Mouse (Mus musculus) stomach, postnatal 0 days (tissue): ENCODE measurements around the gene Pnliprp1. TPM values are rescaled to one million over a fixed set of nuclear protein-coding genes. Genes with fewer than 3 reads are reported as not detected.

Experiments used
- ATAC-seq: fragments of 200-750 bp; cut with Nextera tagmentation; 2 replicates; pipeline ENCODE4 v1.8.0; 2017; ENCODE audit not compliant: low FRiP score, low TSS enrichment
- DNase-seq: peaks from one replicate; pipeline ENCODE4 v3.0.0-alpha.2; 2016; ENCODE audit warnings: low spot score
- H3K27ac ChIP-seq: fragments of 300-500 bp; sonication (generic); replicated peaks from 2 replicates; pipeline ENCODE4 v1.5.1; 2014; ENCODE audit warnings: mild to moderate bottlenecking, control low read depth
- H3K27me3 ChIP-seq: fragments of 300-500 bp; sonication (generic); 2 replicates; pipeline ENCODE4 v1.6.1; 2014; ENCODE audit warnings: low read length; ENCODE audit not compliant: control insufficient read depth, insufficient read depth
- H3K36me3 ChIP-seq: fragments of 300-500 bp; sonication (generic); 2 replicates; pipeline ENCODE4 v1.6.1; 2014; ENCODE audit warnings: low read length, mixed read lengths; ENCODE audit not compliant: control insufficient read depth, insufficient read depth
- H3K4me1 ChIP-seq: fragments of 300-500 bp; sonication (generic); replicated peaks from 2 replicates; pipeline ENCODE4 v1.6.1; 2014; ENCODE audit warnings: antibody characterized with exemption; ENCODE audit not compliant: control insufficient read depth, insufficient read depth
- H3K4me2 ChIP-seq: fragments of 300-500 bp; sonication (generic); replicated peaks from 2 replicates; pipeline ENCODE4 v1.6.1; 2014; ENCODE audit warnings: low read depth, mild to moderate bottlenecking, control low read depth, moderate library complexity
- H3K4me3 ChIP-seq: fragments of 300-500 bp; sonication (generic); 2 replicates; pipeline ENCODE4 v1.5.1; 2014; ENCODE audit warnings: low read depth, low read length, control low read depth
- H3K9ac ChIP-seq: fragments of 300-500 bp; sonication (generic); 2 replicates; pipeline ENCODE4 v1.6.1; 2014; ENCODE audit warnings: mild to moderate bottlenecking, low read length, control low read depth, mixed read lengths
- H3K9me3 ChIP-seq: fragments of 300-500 bp; sonication (generic); 2 replicates; pipeline ENCODE4 v1.6.1; 2016; ENCODE audit warnings: low read length; ENCODE audit not compliant: control insufficient read depth
- CTCF ChIP-seq: IDR thresholded peaks from 2 replicates; pipeline ENCODE4 v1.5.1; 2016; ENCODE audit warnings: antibody characterized with exemption, low read depth, mild to moderate bottlenecking, moderate library complexity
- EP300 ChIP-seq: optimal IDR thresholded peaks from 2 replicates; pipeline ENCODE3; 2016; ENCODE audit warnings: antibody characterized with exemption
- WGBS: fragments of 180-500 bp; shearing (Covaris S2); extraction: QIAGEN DNeasy Blood & Tissue Kit; methylation state at CpG from one replicate; pipeline ENCODE4 v1.1.7; 2014; 5-methylcytosine and 5-hydroxymethylcytosine counted together
- polyA plus RNA-seq: library from polyadenylated mRNA; unstranded; fragments of >200 nt; fragmentation: Nextera tagmentation; extraction: Ambion mirVana; gene quantifications from 2 replicates; pipeline ENCODE4 v1.2.1, GENCODE M21; 2015

Gene Pnliprp1
- polyA plus RNA-seq, 1 experiment from 2014 or later, result 11.8 TPM

DNA sequence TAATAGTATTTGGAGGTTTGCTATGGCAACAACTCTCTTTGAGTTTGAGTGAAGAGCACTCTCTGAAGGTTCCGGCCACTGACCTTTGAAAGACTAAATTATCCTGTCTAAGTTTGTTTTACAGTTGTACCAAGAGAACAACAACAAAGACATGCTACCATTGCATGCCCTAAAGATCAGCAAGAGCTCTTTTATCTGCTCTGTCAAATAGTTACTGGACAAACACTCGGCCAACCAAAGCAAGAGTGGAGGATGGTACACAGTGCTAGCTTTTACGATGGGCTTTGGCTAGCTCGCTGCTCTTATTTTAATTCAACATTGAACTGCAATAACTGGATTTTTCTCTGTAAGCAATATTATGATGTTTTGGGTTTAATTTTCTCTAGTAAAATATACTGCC is 10.8 kb upstream of the Pnliprp1 start:
- H3K36me3 ChIP-seq, result no peaks in the 10 kb centered on the region
- no peak for ATAC-seq
- DNase-seq, result no peak
- no peak overlapping the region for H3K4me2 ChIP-seq
- no peak for TF ChIP-seq EP300
- H3K4me3 ChIP-seq, result no peak overlapping the region
- H3K9ac ChIP-seq, result no peak overlapping the region
- no peaks in the 10 kb centered on the region for H3K27me3 ChIP-seq
- H3K4me1 ChIP-seq, result no peaks in the 10 kb centered on the region
- H3K27ac ChIP-seq, result no peak overlapping the region
- 70% methylated on average over 4 of the region's 4 CpGs for WGBS
- no peaks in the 10 kb centered on the region for H3K9me3 ChIP-seq

DNA sequence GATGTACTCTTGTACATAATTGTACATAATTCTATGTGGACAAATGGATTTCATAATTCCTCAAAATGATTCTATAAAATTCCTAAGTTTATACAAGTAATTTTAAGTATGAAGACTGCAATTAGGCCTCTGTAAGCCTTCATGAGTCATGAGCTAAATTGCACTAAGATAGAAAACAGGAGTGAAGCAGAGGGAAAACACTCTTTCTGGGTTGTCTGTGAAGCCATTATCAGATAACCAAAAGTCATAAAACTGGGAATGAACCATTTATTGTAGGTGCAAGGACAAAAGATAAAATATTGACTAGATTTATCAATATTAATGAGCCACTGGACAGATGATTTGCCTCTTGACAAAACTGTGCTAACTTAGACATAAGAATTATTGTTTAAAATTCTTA is 8.2 kb upstream of the Pnliprp1 start:
- TF ChIP-seq CTCF, result no peak
- no peak for TF ChIP-seq EP300
- Histone ChIP-seq H3K9ac (no peak overlapping the region), H3K9me3 (no peaks in the 10 kb centered on the region), H3K4me2 (no peak overlapping the region), H3K4me1 (no peaks in the 10 kb centered on the region), H3K27me3 (no peaks in the 10 kb centered on the region), H3K27ac (no peak overlapping the region), H3K4me3 (no peak overlapping the region), H3K36me3 (no peaks in the 10 kb centered on the region)
- ATAC-seq (no peak), DNase-seq (no peak)

DNA sequence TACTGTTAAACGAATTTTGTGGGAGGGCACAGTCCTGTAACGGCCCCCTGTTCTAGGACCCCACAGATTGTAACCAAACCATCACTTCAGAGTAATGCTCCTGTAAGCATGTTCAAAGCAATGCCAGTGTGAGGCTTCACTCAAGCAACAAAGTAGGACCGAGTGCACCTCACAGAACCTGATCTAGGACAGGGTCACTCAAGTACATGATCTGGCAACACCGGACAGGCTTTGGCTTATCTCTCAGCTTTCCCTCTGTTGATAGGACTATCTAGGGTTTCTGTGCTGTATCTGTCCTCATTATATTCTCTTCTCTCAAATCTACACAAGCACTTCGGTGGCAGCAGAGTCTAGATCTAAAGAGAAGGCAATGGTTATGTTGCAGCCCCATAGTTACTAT is 2.1 kb upstream of the Pnliprp1 start:
- Histone ChIP-seq H3K9ac (no peak overlapping the region), H3K27me3 (no peaks in the 10 kb centered on the region), H3K4me3 (no peak overlapping the region), H3K4me2 (no peak overlapping the region), H3K9me3 (no peaks in the 10 kb centered on the region), H3K36me3 (no peaks in the 10 kb centered on the region), H3K27ac (no peak overlapping the region), H3K4me1 (no peaks in the 10 kb centered on the region)
- 74% methylated on average over 5 of the region's 5 CpGs for WGBS
- ATAC-seq (no peak), DNase-seq (no peak)
- TF ChIP-seq CTCF, result no peak
- TF ChIP-seq EP300, result no peak

DNA sequence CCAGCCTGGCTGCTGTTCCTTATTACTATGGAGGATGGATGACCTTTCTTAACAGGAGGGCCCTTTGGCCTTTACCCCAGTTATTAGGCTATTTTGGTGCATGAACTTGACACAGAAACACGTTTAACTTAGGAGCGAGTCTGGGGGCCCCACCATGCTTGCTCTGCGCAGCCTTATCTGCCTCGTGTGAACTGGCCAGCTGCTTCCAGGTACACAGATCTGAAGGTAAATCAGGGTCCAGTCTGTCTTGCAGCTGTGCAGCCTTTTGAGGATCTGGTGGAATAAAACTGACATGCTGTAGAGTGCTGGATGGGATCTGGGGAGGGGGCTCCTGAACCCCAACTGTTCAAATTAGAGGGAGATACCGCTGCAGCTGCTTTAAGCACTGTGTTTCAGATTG is 931 bp upstream of the Pnliprp1 start:
- no peak overlapping the region for H3K4me3 ChIP-seq
- WGBS, result 63% methylated on average over 5 of the region's 5 CpGs
- DNase-seq, result no peak
- H3K9ac ChIP-seq, result no peak overlapping the region
- no peaks in the 10 kb centered on the region for H3K36me3 ChIP-seq
- H3K4me1 ChIP-seq, result no peaks in the 10 kb centered on the region
- no peaks in the 10 kb centered on the region for H3K27me3 ChIP-seq
- H3K9me3 ChIP-seq, result no peaks in the 10 kb centered on the region
- H3K27ac ChIP-seq, result no peak overlapping the region
- H3K4me2 ChIP-seq, result no peak overlapping the region
- no peak for TF ChIP-seq EP300
- TF ChIP-seq CTCF, result no peak
- no peak for ATAC-seq

DNA sequence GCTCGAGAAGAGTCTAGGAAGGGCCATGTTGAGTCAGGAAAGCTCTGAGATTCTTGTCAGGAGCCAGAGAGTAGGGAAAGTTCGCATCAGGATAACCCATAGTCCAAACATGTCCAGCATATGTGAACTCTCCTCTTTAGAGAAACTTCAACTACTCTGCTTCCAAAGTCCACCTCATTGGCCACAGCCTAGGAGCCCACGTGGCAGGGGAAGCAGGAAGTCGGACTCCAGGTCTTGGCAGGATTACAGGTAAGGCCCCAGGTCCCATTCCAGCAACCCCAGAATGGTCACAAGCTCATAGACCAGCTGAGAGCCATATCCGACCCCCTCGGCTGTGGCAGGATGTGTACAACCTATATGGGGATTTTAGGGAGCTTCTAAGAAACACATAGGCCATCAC is 4.5 kb downstream of the Pnliprp1 start:
- 82% methylated on average over 6 of the region's 6 CpGs for WGBS
- no peaks in the 10 kb centered on the region for H3K27me3 ChIP-seq
- no peaks in the 10 kb centered on the region for H3K36me3 ChIP-seq
- no peak overlapping the region for H3K27ac ChIP-seq
- DNase-seq (no peak), ATAC-seq (no peak)
- TF ChIP-seq CTCF, result no peak
- no peak for TF ChIP-seq EP300
- H3K4me3 ChIP-seq, result no peak overlapping the region
- no peak overlapping the region for H3K9ac ChIP-seq
- no peaks in the 10 kb centered on the region for H3K9me3 ChIP-seq
- H3K4me1 ChIP-seq, result no peaks in the 10 kb centered on the region
- no peak overlapping the region for H3K4me2 ChIP-seq

DNA sequence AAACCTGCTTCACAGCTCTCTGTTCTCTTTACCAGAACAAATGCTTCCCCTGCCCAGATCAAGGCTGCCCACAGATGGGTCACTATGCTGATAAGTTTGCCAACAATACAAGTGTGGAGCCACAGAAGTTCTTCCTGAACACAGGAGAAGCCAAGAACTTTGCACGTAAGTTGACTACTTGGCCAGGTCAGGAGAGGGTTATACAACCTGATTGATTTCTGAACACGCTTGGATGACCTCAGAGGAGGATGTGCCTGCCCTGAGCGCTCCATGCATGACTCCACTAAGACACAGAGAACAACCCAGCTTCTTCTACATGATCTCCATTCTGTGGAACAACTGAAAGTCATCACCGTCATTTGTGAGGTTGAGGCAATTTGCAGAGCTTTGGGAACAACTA is 9.4 kb downstream of the Pnliprp1 start:
- no peak overlapping the region for H3K9ac ChIP-seq
- no peak overlapping the region for H3K4me2 ChIP-seq
- H3K4me1 ChIP-seq, result no peaks in the 10 kb centered on the region
- WGBS, result 86% methylated on average over 4 of the region's 4 CpGs
- H3K4me3 ChIP-seq, result no peak overlapping the region
- no peak overlapping the region for H3K27ac ChIP-seq
- no peak for DNase-seq
- TF ChIP-seq EP300 (no peak), CTCF (no peak)
- no peaks in the 10 kb centered on the region for H3K9me3 ChIP-seq
- no peaks in the 10 kb centered on the region for H3K36me3 ChIP-seq
- H3K27me3 ChIP-seq, result no peaks in the 10 kb centered on the region
- no peak for ATAC-seq

DNA sequence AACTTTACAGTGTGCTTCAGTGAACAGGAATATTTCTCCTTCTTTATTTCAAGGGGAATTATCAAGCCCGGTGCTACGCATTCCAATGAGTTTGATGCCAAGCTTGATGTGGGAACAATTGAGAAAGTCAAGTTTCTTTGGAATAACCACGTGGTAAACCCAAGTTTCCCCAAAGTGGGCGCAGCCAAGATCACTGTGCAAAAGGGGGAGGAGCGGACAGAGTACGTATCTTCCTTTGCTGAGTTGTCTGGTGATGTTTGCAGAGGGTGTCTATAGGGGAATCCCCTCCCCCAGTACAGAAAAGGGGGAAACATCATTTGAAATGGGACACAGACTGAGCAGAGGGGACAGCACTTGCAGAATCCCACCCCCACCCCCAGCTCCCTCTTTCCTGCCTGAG is 12.3 kb downstream of the Pnliprp1 start:
- H3K4me1 ChIP-seq, result no peaks in the 10 kb centered on the region
- no peaks in the 10 kb centered on the region for H3K9me3 ChIP-seq
- H3K27me3 ChIP-seq, result no peaks in the 10 kb centered on the region
- H3K27ac ChIP-seq, result no peak overlapping the region
- TF ChIP-seq CTCF, result no peak
- no peak for TF ChIP-seq EP300
- H3K36me3 ChIP-seq, result no peaks in the 10 kb centered on the region
- H3K4me2 ChIP-seq, result no peak overlapping the region
- DNase-seq, result no peak
- H3K4me3 ChIP-seq, result no peak overlapping the region
- no peak for ATAC-seq
- 78% methylated on average over 6 of the region's 6 CpGs for WGBS
- H3K9ac ChIP-seq, result no peak overlapping the region
